Mouse (Mus musculus): Measurements from ENCODE around the gene Pnck. TPM values are rescaled to one million over a fixed set of nuclear protein-coding genes. Genes with fewer than 3 reads are reported as not detected.

Gene Pnck
- total RNA-seq (2023): 0.92 TPM

DNA sequence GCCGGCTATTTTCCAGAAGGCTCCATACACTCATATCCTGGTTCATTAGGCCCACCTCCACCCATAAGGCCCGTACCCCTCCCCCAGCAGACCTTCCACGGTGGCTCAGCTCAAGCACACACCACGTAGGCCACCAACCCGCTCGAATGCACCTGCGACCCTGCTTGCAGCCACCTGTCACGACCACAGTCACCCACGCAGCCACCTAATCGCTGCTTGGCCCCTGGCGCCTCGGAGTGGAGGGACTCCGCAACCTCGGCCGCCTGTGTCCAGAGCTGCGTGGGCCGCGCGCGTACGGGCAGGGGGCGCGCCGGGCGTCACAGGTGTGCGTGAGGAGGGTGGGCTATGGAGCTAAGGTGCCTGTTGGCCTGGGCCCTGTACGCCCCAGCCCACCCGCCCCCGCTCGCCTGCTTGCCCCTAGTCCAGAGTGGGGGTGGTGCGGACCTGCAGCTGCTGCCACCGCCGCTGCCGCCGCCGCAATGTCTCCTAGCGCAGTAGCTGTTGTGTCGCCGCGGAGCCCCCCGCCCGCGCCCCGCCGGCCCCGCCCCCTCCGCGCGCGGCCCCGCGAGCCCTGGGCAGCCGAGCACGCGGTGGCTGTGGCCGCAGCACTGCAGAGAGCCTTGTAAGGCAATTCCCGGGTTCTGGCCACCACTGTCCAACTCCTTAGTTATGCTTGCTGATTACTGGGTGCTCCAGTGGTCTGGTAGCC, at the start of gene Pnck:
Pnck (minus strand) TSS at position 543 of the 709 bp plus-strand sequence.

DNA sequence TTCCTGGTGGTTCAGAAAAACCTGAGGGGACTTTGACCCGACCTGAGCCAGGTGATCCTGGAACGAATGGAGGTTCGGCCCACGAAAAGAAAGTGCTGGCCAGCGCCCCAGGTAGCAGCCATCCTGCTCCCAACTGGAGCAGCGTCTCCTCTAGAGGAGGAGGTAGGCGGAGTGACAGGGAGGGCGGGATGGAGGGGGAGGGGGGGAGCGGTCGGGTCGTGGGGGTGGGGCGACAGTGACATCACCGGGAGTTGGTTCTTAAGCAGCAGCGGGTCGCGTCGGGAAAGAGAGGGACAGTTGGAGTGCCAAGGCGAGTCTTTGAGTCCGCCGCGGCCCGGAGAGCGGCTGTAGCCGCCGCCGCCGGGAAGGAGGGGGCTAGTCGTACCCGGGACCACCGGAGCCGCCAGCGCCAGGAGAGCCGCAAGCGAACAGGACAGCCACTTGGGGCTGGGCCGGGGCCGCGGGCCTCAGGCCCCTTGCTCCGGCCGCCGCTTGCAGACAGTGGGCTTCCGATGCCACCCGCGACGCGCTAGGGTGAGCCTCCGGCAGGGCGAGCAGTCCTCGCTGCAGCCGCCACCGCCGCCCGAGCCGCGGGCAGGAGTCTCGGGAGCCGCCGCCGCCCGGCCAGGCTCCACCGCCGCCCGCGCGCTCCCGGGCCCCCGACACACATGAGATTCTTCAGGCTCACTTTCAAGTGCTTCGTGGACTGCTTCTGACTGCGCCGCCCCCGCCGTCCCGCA, 13.1 kb upstream of the Pnck start, which contains the start of gene Slc6a8:
Slc6a8 (plus strand) TSS at position 272 of the 740 bp plus-strand sequence.

DNA sequence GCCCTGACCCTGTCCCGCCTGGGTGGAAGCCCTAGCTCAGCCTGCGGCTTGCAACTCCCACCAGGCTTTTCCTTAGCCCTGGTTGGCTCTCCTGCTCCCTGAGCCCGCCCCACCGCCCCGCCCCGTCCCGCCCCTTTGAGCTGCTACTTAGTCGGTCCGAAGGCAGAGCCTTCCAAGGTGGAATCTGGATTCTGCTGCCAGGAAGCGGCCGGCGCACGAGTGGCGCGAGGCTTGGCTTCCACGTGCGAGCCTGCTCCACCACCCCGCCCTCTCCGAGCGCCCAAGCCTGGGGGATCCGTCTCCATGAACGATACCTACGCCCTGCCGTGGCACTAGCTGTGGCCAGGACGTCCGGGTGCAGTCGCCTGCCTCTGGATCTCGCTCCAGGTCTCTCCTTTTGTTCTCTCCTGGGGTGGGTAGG, 20.7 kb downstream of the Pnck start, which contains the start of gene Dusp9:
Dusp9 (plus strand) TSS at position 165 of the 421 bp plus-strand sequence.

Other genes starting within 250 kb of the Pnck start
- gene Zfp92, start 249.0 kb downstream of the Pnck start, total RNA-seq (2023): not detected
- not detected for gene Trex2, start 224.8 kb downstream of the Pnck start, total RNA-seq (2023)
- gene Haus7, start 201.1 kb downstream of the Pnck start, total RNA-seq (2023): 24.2 TPM
- 2.8 TPM for gene Bgn, start 176.5 kb downstream of the Pnck start, total RNA-seq (2023)
- gene Atp2b3, start 157.0 kb downstream of the Pnck start, total RNA-seq (2023): not detected
- gene Dusp9, start 20.7 kb downstream of the Pnck start, total RNA-seq (2023): 0.27 TPM
- gene Slc6a8, start 13.0 kb upstream of the Pnck start, total RNA-seq (2023): 1.0 TPM
- 122 TPM for gene Bcap31, start 56.1 kb upstream of the Pnck start, total RNA-seq (2023)
- 39.5 TPM for gene Abcd1, start 56.5 kb upstream of the Pnck start, total RNA-seq (2023)
- not detected for gene Plxnb3, start 97.0 kb upstream of the Pnck start, total RNA-seq (2023)
- gene Srpk3, start 114.3 kb upstream of the Pnck start, total RNA-seq (2023): 7.0 TPM
- 137 TPM for gene Idh3g, start 126.8 kb upstream of the Pnck start, total RNA-seq (2023)
- 106 TPM for gene Ssr4, start 126.9 kb upstream of the Pnck start, total RNA-seq (2023)
- 3.0 TPM for gene Pdzd4, start 164.9 kb upstream of the Pnck start, total RNA-seq (2023)
- gene Avpr2, start 232.0 kb upstream of the Pnck start, total RNA-seq (2023): not detected
- gene L1cam, start 236.0 kb upstream of the Pnck start, total RNA-seq (2023): 50.8 TPM